Mouse (Mus musculus) heart, embryonic 15.5 days (tissue): ENCODE results near the gene Tank. TPM values are rescaled to one million over a fixed set of nuclear protein-coding genes. Genes with fewer than 3 reads are reported as not detected.

Experiments
- ATAC-seq: fragments of 200-750 bp; cut with Nextera tagmentation; replicated peaks from 2 replicates; pipeline ENCODE4 v1.8.0; 2017; ENCODE audit warnings: low read depth, moderate TSS enrichment; ENCODE audit not compliant: insufficient number of reproducible peaks, insufficient read depth, low FRiP score
- H3K27ac ChIP-seq: fragments of 300-500 bp; sonication (generic); 2 replicates; pipeline ENCODE4 v1.5.1; 2015; ENCODE audit warnings: mild to moderate bottlenecking, inconsistent platforms
- H3K27me3 ChIP-seq: fragments of 300-500 bp; sonication (generic); 2 replicates; pipeline ENCODE4 v1.6.1; 2015; ENCODE audit warnings: inconsistent platforms
- H3K36me3 ChIP-seq: fragments of 300-500 bp; sonication (generic); 2 replicates; pipeline ENCODE4 v1.6.1; 2015; ENCODE audit warnings: mild to moderate bottlenecking, inconsistent platforms
- H3K4me1 ChIP-seq: fragments of 300-500 bp; sonication (generic); replicated peaks from 2 replicates; pipeline ENCODE4 v1.6.1; 2015; ENCODE audit warnings: inconsistent platforms
- H3K4me2 ChIP-seq: fragments of 300-500 bp; sonication (generic); 2 replicates; pipeline ENCODE4 v1.6.1; 2015; ENCODE audit warnings: inconsistent platforms, mild to moderate bottlenecking, moderate library complexity
- H3K4me3 ChIP-seq: fragments of 300-500 bp; sonication (generic); 2 replicates; pipeline ENCODE4 v1.5.1; 2015; ENCODE audit warnings: mild to moderate bottlenecking, inconsistent platforms
- H3K9ac ChIP-seq: fragments of 300-500 bp; sonication (generic); 2 replicates; pipeline ENCODE4 v1.6.1; 2015; ENCODE audit warnings: mild to moderate bottlenecking, inconsistent platforms
- H3K9me3 ChIP-seq: fragments of 300-500 bp; sonication (generic); replicated peaks from 2 replicates; pipeline ENCODE4 v1.6.1; 2016; ENCODE audit warnings: inconsistent platforms
- WGBS: fragments of 180-500 bp; shearing (Covaris S2); methylation state at CpG from one replicate; pipeline ENCODE4 v1.1.7; 2015; ENCODE audit warnings: mixed read lengths; 5-methylcytosine and 5-hydroxymethylcytosine counted together
- polyA plus RNA-seq: library from polyadenylated mRNA; unstranded; fragments of >200 nt; fragmentation: Nextera tagmentation; extraction: Ambion mirVana; gene quantifications from 2 replicates; pipeline ENCODE4 v1.2.1, GENCODE M21; 2015

Gene Tank
- polyA plus RNA-seq, 1 experiment from 2014 or later: 21.5 TPM

GRCm38 (mm10) chr2:61656421-61657411, 78.3 kb downstream of the Tank start:
- H3K27ac ChIP-seq: no peak overlapping the region
- H3K4me1 ChIP-seq: peaks cover 14% of the 10 kb centered on the region
- peak overlapping the region; percentile 100 for H3K4me2 ChIP-seq
- H3K9ac ChIP-seq: peak overlapping the region; percentile 65
- H3K36me3 ChIP-seq: no peaks in the 10 kb centered on the region
- no peaks in the 10 kb centered on the region for H3K27me3 ChIP-seq
- 2% methylated on average over 85 of the region's 85 CpGs for WGBS
- no peaks in the 10 kb centered on the region for H3K9me3 ChIP-seq
- H3K4me3 ChIP-seq: peak overlapping the region; percentile 61
- ATAC-seq: peak; percentile 73

GRCm38 (mm10) chr2:61659254-61659653, 80.9 kb downstream of the Tank start:
- Histone ChIP-seq H3K27ac (no peak overlapping the region), H3K36me3 (no peaks in the 10 kb centered on the region), H3K4me1 (peaks cover 14% of the 10 kb centered on the region), H3K4me3 (no peak overlapping the region), H3K27me3 (no peaks in the 10 kb centered on the region), H3K9ac (no peak overlapping the region), H3K9me3 (no peaks in the 10 kb centered on the region), H3K4me2 (no peak overlapping the region)
- ATAC-seq: no peak
- 77% methylated on average over 2 of the region's 2 CpGs for WGBS

- no peaks in the 10 kb centered on the region for H3K36me3 ChIP-seq
- H3K27me3 ChIP-seq: no peaks in the 10 kb centered on the region
- ATAC-seq: no peak
- peak overlapping the region; percentile 53; the same call in 1 of the 2 replicates for H3K27ac ChIP-seq
- 56% methylated on average over 10 of the region's 10 CpGs for WGBS
- H3K9me3 ChIP-seq: no peaks in the 10 kb centered on the region
- no peaks in the 10 kb centered on the region for H3K4me1 ChIP-seq
- H3K4me2 ChIP-seq: no peak overlapping the region
- no peak overlapping the region for H3K4me3 ChIP-seq
- H3K9ac ChIP-seq: no peak overlapping the region
Measured at GRCm38 (mm10) chr2:61662833-61663232, 84.4 kb downstream of the Tank start.

GRCm38 (mm10) chr2:61663573-61664241, 85.3 kb downstream of the Tank start:
- no peak overlapping the region for H3K27ac ChIP-seq
- no peak overlapping the region for H3K4me2 ChIP-seq
- H3K36me3 ChIP-seq: no peaks in the 10 kb centered on the region
- H3K4me1 ChIP-seq: no peaks in the 10 kb centered on the region
- H3K4me3 ChIP-seq: no peak overlapping the region
- no peak for ATAC-seq
- H3K9me3 ChIP-seq: no peaks in the 10 kb centered on the region
- H3K9ac ChIP-seq: no peak overlapping the region
- WGBS: 69% methylated on average over 10 of the region's 10 CpGs
- H3K27me3 ChIP-seq: no peaks in the 10 kb centered on the region

GRCm38 (mm10) chr2:61667420-61667819, 89.0 kb downstream of the Tank start:
- WGBS: 83% methylated on average over 7 of the region's 7 CpGs
- H3K27me3 ChIP-seq: no peaks in the 10 kb centered on the region

GRCm38 (mm10) chr2:61668260-61668659, 89.9 kb downstream of the Tank start:
- Histone ChIP-seq H3K9ac (no peak overlapping the region), H3K27me3 (no peaks in the 10 kb centered on the region), H3K36me3 (no peaks in the 10 kb centered on the region), H3K9me3 (no peaks in the 10 kb centered on the region), H3K27ac (no peak overlapping the region), H3K4me2 (no peak overlapping the region), H3K4me1 (no peaks in the 10 kb centered on the region), H3K4me3 (no peak overlapping the region)
- ATAC-seq: no peak
- WGBS: 22% methylated on average over 4 of the region's 4 CpGs

More at GRCm38 (mm10) chr2:61667420-61667819, 89.0 kb downstream of the Tank start:
- no peak overlapping the region for H3K4me3 ChIP-seq
- no peak overlapping the region for H3K9ac ChIP-seq
- H3K4me2 ChIP-seq: no peak overlapping the region
- no peaks in the 10 kb centered on the region for H3K36me3 ChIP-seq
- no peaks in the 10 kb centered on the region for H3K4me1 ChIP-seq
- no peak overlapping the region for H3K27ac ChIP-seq
- no peak for ATAC-seq
- no peaks in the 10 kb centered on the region for H3K9me3 ChIP-seq

- Histone ChIP-seq H3K4me2 (no peak overlapping the region), H3K27me3 (no peaks in the 10 kb centered on the region), H3K4me1 (no peaks in the 10 kb centered on the region), H3K4me3 (no peak overlapping the region), H3K27ac (no peak overlapping the region), H3K36me3 (no peaks in the 10 kb centered on the region), H3K9ac (no peak overlapping the region), H3K9me3 (no peaks in the 10 kb centered on the region)
- WGBS: 92% methylated on average over 3 of the region's 3 CpGs
- ATAC-seq: no peak
Measured at GRCm38 (mm10) chr2:61674555-61674954, 96.2 kb downstream of the Tank start.

- Histone ChIP-seq H3K4me2 (no peak overlapping the region), H3K27me3 (no peaks in the 10 kb centered on the region), H3K27ac (no peak overlapping the region), H3K4me1 (no peaks in the 10 kb centered on the region), H3K4me3 (no peak overlapping the region), H3K9ac (no peak overlapping the region), H3K9me3 (no peaks in the 10 kb centered on the region), H3K36me3 (no peaks in the 10 kb centered on the region)
- no peak for ATAC-seq
- WGBS: 73% methylated on average over 1 of the region's 1 CpGs
Measured at GRCm38 (mm10) chr2:61681572-61681971, 103.2 kb downstream of the Tank start.

- 53% methylated on average over 1 of the region's 1 CpGs for WGBS
- Histone ChIP-seq H3K27ac (no peak overlapping the region), H3K4me3 (no peak overlapping the region), H3K4me2 (no peak overlapping the region), H3K36me3 (no peaks in the 10 kb centered on the region), H3K4me1 (no peaks in the 10 kb centered on the region), H3K27me3 (no peaks in the 10 kb centered on the region), H3K9ac (no peak overlapping the region), H3K9me3 (no peaks in the 10 kb centered on the region)
- no peak for ATAC-seq
Measured at GRCm38 (mm10) chr2:61686533-61686932, 108.1 kb downstream of the Tank start.

- H3K9ac ChIP-seq: no peak overlapping the region
- H3K4me1 ChIP-seq: no peaks in the 10 kb centered on the region
- no peak for ATAC-seq
- no peaks in the 10 kb centered on the region for H3K27me3 ChIP-seq
- H3K4me3 ChIP-seq: no peak overlapping the region
- H3K36me3 ChIP-seq: no peaks in the 10 kb centered on the region
- H3K4me2 ChIP-seq: no peak overlapping the region
- H3K9me3 ChIP-seq: no peaks in the 10 kb centered on the region
- H3K27ac ChIP-seq: no peak overlapping the region
- 64% methylated on average over 3 of the region's 3 CpGs for WGBS
Measured at GRCm38 (mm10) chr2:61689086-61689485, 110.7 kb downstream of the Tank start.
